Mouse (Mus musculus) liver, adult 2 months (tissue): Measurements from ENCODE around the gene Epc2. TPM values are rescaled to one million over a fixed set of nuclear protein-coding genes. Genes with fewer than 3 reads are reported as not detected.

Experiments used
- DNase-seq: peaks from one replicate; pipeline ENCODE4 v3.0.0-alpha.2; 2011; ENCODE audit warnings: low read depth, low spot score; ENCODE audit errors: extremely low read depth
- H3K27ac ChIP-seq: fragments of 200-500 bp; replicated peaks from 2 replicates; pipeline ENCODE4 v1.5.1; 2012; ENCODE audit warnings: low read depth, mild to moderate bottlenecking, control low read depth, inconsistent platforms, low read length; ENCODE audit not compliant: insufficient read depth
- H3K27me3 ChIP-seq: fragments of 200-500 bp; 2 replicates; pipeline ENCODE4 v1.6.1; 2012; ENCODE audit warnings: mild to moderate bottlenecking, moderate library complexity, low read length, inconsistent platforms; ENCODE audit not compliant: control insufficient read depth, insufficient read depth
- H3K36me3 ChIP-seq: fragments of 200-500 bp; 2 replicates; pipeline ENCODE4 v1.6.1; 2012; ENCODE audit warnings: low read length, inconsistent platforms; ENCODE audit not compliant: control insufficient read depth, insufficient read depth
- H3K4me1 ChIP-seq: fragments of 200-500 bp; 2 replicates; pipeline ENCODE4 v1.6.1; 2011; ENCODE audit warnings: low read length; ENCODE audit not compliant: control insufficient read depth, insufficient read depth
- H3K4me3 ChIP-seq: fragments of 200-500 bp; 2 replicates; pipeline ENCODE4 v1.5.1; 2011; ENCODE audit warnings: low read depth, mild to moderate bottlenecking, control low read depth, low read length, moderate library complexity; ENCODE audit not compliant: insufficient read depth
- H3K79me2 ChIP-seq: fragments of 200-500 bp; 2 replicates; pipeline ENCODE4 v1.6.1; 2012; ENCODE audit warnings: inconsistent platforms, mild to moderate bottlenecking, low read length, moderate library complexity; ENCODE audit not compliant: control insufficient read depth, insufficient read depth
- H3K9ac ChIP-seq: fragments of 200-500 bp; 2 replicates; pipeline ENCODE4 v1.6.1; 2012; ENCODE audit warnings: low read depth, mild to moderate bottlenecking, control low read depth, inconsistent platforms, low read length
- CTCF ChIP-seq: fragments of 200-500 bp; IDR thresholded peaks from 2 replicates; pipeline ENCODE4 v1.5.1; 2011; ENCODE audit warnings: low read depth, low read length, control low read depth
- POLR2A ChIP-seq: fragments of 200-500 bp; IDR thresholded peaks from 2 replicates; pipeline ENCODE4 v1.6.1; 2011; ENCODE audit warnings: low read length, control low read depth; ENCODE audit not compliant: insufficient read depth; ENCODE audit errors: extremely low read depth
- WGBS: fragments of 180-500 bp; shearing (Covaris S2); methylation state at CpG from one replicate; pipeline ENCODE4 v1.1.7; 2018; 5-methylcytosine and 5-hydroxymethylcytosine counted together
- polyA plus RNA-seq: library from polyadenylated mRNA; depleted of rRNA; stranded (reverse); fragments of >200 nt; gene quantifications from 2 replicates; pipeline ENCODE4 v1.2.3, GENCODE M21; 2012; rRNA removed
- total RNA-seq: library from RNA; depleted of rRNA; stranded (reverse); fragments of >200 nt; gene quantifications from 2 replicates; pipeline ENCODE4 v1.2.3, GENCODE M21; 2014; rRNA removed

The Epc2 gene
- total RNA-seq (11.8 and 14.1 TPM in 2 replicates), polyA plus RNA-seq (2.4 and 2.5 TPM in 2 replicates)

- Histone ChIP-seq H3K4me1 (peaks cover 5% of the 10 kb centered on the region; the same call in 1 of the 2 replicates), H3K27ac (peak within 1 kb of the TSS; percentile 99)
- DNase-seq, result peak; percentile 43
These were observed at the start of gene Epc2 for GRCm38 (mm10) chr2:49450931-49451636. TSS of gene Epc2 (plus strand) at chr2:49451486.

DNA sequence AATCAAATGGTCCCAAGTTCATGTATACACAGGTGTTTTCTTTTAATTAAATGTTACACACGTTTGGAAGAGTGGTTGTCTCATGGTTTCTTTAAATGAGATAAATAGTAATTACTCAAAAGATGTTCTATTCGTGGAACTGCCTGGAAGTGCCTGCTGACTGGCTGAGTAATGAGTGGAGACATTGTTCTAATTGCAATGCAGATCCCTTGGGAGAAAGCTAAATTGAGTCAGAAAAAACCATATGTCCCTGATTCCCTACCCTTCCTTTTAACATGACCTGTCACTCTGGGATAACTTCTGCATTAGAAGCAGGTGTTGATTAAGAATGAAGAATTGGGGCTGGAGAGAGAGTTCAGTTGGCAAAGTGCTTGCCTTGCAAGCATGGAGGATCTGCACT lies 45.3 kb upstream of the Epc2 start:
- WGBS, result 60% methylated on average over 2 of the region's 2 CpGs
- H3K4me3 ChIP-seq, result no peak overlapping the region
- H3K9ac ChIP-seq, result no peak overlapping the region
- DNase-seq, result no peak
- no peak overlapping the region for H3K27ac ChIP-seq
- no peaks in the 10 kb centered on the region for H3K27me3 ChIP-seq
- no peaks in the 10 kb centered on the region for H3K79me2 ChIP-seq
- no peaks in the 10 kb centered on the region for H3K4me1 ChIP-seq
- no peaks in the 10 kb centered on the region for H3K36me3 ChIP-seq
- TF ChIP-seq POLR2A (no peak), CTCF (no peak)

More at GRCm38 (mm10) chr2:49450931-49451636, at the start of gene Epc2:
- H3K9ac ChIP-seq, result peak within 1 kb of the TSS; percentile 99
- peak within 1 kb of the TSS; percentile 99 for H3K4me3 ChIP-seq
- 0 out of 2 replicates have a peak, but pooled peaks have one; percentile 39 for TF ChIP-seq POLR2A
- TF ChIP-seq CTCF, result no peak
- H3K36me3 ChIP-seq, result no peaks in the 10 kb centered on the region
- peaks cover 3% of the 10 kb centered on the region; the same call in 1 of the 2 replicates for H3K79me2 ChIP-seq
- no peaks in the 10 kb centered on the region for H3K27me3 ChIP-seq
- under 1% methylated on average over 72 of the region's 88 CpGs for WGBS

GRCm38 (mm10) chr2:49411685-49412084 lies 39.6 kb upstream of the Epc2 start:
- Histone ChIP-seq H3K9ac (no peak overlapping the region), H3K79me2 (no peaks in the 10 kb centered on the region), H3K27ac (no peak overlapping the region), H3K4me3 (no peak overlapping the region), H3K27me3 (no peaks in the 10 kb centered on the region), H3K4me1 (no peaks in the 10 kb centered on the region; the same call in 1 of the 2 replicates), H3K36me3 (no peaks in the 10 kb centered on the region)
- WGBS, result 75% methylated on average over 5 of the region's 5 CpGs
- TF ChIP-seq CTCF (no peak), POLR2A (no peak)
- peak; percentile 13 for DNase-seq

- no peaks in the 10 kb centered on the region; the same call in 1 of the 2 replicates for H3K4me1 ChIP-seq
- H3K4me3 ChIP-seq, result no peak overlapping the region
- no peak for DNase-seq
- no peak for TF ChIP-seq POLR2A
- TF ChIP-seq CTCF, result no peak
- H3K9ac ChIP-seq, result no peak overlapping the region
- 76% methylated on average over 6 of the region's 6 CpGs for WGBS
- no peaks in the 10 kb centered on the region for H3K36me3 ChIP-seq
- H3K79me2 ChIP-seq, result no peaks in the 10 kb centered on the region
- no peak overlapping the region for H3K27ac ChIP-seq
- H3K27me3 ChIP-seq, result no peaks in the 10 kb centered on the region
These were observed 38.7 kb upstream of the Epc2 start for GRCm38 (mm10) chr2:49412576-49412975.

- Histone ChIP-seq H3K36me3 (no peaks in the 10 kb centered on the region), H3K9ac (no peak overlapping the region), H3K27ac (no peak overlapping the region), H3K79me2 (no peaks in the 10 kb centered on the region), H3K4me1 (no peaks in the 10 kb centered on the region; the same call in 1 of the 2 replicates), H3K27me3 (no peaks in the 10 kb centered on the region), H3K4me3 (no peak overlapping the region)
- DNase-seq, result no peak
- no peak for TF ChIP-seq POLR2A
- no peak for TF ChIP-seq CTCF
- WGBS, result 55% methylated on average over 3 of the region's 3 CpGs
These were observed 35.4 kb upstream of the Epc2 start for GRCm38 (mm10) chr2:49415868-49416267.

GRCm38 (mm10) chr2:49417018-49417604 lies 34.2 kb upstream of the Epc2 start:
- Histone ChIP-seq H3K4me1 (no peaks in the 10 kb centered on the region; the same call in 1 of the 2 replicates), H3K36me3 (no peaks in the 10 kb centered on the region), H3K27me3 (no peaks in the 10 kb centered on the region), H3K9ac (no peak overlapping the region), H3K27ac (no peak overlapping the region), H3K79me2 (no peaks in the 10 kb centered on the region), H3K4me3 (no peak overlapping the region)
- DNase-seq, result peak; percentile 39
- WGBS, result 67% methylated on average over 10 of the region's 10 CpGs
- TF ChIP-seq POLR2A (no peak), CTCF (no peak)
